Mouse (Mus musculus) cerebellum, postnatal 36 days (tissue): ENCODE measurements at regions not wholly inside any gene's neighbourhood (a gene's known extent, or its start where the extent isn't known, plus 50 kb on each side); places are given as distances from the start of the nearest gene placed in this dataset.
"Not testable (repeated sequence)": the region's sequence is repeated elsewhere in the genome, so short reads cannot be mapped to it uniquely, and the experiment has no call there.

Source experiments
- DNase-seq, 2 experiments: peaks; one replicate each; pipeline ENCODE4 v3.0.0; 2021 to 2022; ENCODE audit warnings: mixed read lengths in 2 of 2

DNA sequence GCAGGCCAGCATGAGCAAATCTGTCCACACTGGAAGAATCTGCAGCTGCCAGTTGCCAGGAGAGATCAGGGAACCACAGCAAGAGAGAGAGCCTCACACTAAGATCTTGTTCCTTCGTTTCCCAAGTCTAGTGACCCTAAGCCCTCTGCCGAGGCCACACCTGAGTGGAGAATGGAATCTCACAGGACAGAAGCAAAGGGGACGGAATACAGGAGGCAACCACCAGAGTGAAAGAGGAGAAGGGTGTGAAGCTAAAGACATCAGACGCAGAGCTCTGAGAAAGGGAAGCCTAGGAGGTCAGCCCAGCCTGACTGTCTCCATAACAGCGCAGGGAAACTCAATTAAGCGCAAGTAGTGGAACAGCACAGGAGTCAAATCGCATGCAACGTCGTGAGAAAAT is 75.0 kb downstream of the Suds3 start:
- no peak for DNase-seq

DNA sequence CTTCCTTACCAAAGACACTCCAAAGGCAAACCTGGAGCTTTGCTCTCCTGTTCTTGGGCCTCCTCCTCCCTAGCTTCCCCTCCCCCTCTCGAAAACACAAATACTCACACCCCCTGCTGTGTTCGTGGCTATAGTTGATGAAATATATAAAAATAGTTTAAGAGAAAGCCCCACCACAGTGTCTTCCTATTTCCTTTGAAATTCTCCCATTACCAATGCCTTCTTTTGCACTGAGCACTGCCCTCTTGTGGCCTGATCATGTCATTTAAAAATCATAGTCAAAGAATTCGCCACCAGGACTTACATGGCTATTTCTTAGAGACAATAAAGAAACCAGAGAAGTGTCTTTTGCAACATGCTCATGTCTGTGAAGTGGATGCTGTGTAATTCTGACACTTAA is 78.7 kb downstream of the Suds3 start:
- DNase-seq, result peak; percentile 61 to 79

DNA sequence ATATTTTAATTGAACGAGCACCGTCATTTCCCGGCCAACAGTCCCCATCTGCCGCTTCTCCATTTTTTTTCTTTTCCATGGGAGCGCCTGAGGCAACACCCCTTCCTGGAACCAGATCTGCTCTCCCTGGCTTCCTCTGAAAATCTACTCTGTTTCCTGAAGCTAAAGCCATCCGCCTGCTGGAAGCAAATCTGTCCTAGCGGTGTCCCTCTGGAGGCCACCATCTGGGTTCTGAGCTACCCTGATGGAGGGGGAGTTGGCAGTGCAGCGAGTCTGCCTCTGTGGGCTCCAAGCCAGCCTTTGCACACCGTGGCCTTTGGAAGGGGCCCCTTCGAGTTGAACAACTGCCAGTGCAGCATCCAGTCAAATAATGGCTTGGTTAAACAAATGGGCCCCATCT is 83.8 kb downstream of the Suds3 start:
- DNase-seq, result peak; percentile 75 to 80

DNA sequence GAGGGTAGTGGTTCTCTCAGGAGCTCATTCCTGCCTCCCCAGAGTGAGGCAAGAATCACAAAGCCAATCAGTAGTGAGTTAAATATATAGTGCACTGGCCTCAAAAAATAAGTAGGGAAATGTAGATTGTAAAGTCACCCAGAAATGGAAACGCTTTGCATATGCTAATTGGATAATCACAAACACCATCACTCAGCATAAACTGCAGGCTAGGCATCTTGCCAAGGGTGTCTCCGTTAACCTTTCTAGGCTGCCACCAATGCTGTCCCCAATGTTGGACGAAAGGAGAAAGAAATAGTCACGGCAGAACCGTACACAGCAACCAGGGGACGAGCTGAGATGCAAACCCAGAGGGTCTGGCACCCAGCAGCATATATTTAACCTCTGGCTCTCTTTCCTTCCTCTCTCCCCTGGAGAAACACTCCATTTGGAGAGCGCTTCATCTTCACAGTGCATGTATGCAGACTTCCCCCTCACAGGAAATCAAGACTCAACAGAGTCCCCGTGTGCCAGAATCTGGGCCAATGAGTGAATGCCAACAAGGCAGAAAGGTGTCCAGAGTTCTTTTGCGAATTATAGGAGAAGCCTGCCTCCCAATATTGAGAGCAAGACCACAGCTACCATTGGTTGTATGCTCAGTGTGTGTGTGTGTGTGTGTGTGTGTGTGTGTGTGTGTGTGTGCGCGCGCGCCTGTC is 90.1 kb downstream of the Suds3 start:
- peak in 1 of 2 experiments; percentile 45 for DNase-seq

DNA sequence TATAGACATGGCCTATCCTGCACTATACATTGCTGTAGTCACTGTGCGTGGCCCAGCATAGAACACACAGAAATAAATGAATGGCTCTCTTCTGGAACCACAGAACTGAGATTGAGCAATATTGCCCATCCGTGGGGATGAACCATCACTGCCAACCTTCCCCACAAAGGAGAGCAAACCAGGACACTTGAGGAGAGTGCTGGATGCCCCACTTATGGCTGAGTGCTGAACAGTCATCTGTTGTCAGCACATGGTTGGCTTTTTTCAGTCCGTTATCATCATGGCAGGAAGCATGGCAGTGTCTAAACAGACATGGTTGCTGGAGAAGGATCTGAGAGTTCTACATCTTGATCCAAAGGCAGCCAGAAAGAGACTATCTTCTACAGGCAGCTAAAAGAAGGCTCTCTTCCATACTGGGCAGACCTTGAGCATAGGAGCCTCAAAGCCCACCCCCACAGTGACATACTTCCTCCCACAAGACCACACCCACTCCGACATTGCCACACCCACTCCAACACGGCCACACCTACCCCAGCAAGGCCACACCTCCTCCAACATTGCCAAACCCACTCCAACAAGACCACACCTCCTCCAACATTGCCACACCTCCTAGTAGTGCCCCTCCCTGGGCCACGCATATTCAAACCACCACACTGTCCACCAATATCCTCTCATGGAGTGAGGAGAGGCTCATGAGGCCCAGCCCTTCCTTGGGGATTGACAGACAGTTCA is 97.3 kb downstream of the Suds3 start:
- no peak for DNase-seq

DNA sequence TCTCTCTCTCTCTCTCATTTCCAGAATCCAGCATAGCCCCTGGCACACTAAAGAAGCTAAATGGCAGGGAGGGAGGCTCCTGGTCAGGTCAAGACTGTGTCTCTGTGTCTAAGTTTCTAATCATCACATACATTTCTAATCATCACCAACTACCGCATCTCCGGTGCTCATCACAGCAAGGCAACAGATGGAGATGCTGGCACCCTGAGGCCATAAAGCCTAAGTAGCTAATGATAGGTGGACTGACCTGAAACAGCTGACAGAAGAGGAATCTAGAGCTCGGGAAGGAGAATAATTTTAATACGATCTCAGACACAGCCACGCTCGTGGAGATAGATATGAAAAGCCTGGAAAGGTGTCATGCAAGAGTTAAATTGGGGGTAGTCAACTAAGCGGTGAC is 104.8 kb downstream of the Suds3 start:
- peak; percentile 62 to 64 for DNase-seq

DNA sequence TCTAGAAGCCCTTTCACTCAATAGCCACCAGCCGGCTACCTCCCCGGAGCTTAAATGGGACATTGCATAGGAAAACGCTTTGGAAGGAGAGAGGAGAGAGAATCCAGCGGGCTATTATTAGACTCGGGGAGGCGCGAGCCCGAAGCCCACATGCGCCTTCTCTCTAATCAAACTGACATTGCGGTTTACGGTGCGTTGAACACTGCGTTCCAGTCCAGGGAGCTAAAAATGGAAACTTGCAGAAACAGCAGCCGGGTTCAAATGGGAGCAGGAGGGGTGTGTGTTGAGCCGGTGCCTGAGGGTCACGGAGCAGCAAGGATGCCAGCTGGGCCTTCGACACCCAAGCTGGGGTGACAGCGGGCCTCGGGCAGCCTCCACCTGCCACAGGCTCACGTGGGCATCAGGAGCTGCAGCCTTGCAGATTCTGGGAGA is 115.1 kb downstream of the Suds3 start:
- peak; percentile 77 to 83 for DNase-seq

DNA sequence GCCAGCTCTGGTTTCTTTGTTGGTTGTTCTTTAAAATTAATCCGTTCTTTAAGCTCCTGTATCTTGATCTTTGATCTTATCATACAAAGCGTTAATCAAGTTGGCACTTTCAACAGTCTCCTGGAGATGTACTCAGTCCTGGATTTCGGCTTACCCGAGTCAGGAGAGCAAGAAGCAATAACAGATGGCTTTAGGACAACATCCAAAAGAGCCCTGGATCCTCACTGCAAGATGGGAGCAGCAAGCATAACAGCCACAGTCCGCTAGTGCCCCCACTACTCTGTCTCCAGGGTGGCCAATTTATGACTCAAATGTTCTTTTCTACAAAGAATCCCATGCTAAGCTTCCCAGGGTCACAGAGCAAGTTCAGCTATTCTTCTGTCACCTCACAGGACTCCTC is 121.4 kb downstream of the Suds3 start:
- DNase-seq, result no peak

DNA sequence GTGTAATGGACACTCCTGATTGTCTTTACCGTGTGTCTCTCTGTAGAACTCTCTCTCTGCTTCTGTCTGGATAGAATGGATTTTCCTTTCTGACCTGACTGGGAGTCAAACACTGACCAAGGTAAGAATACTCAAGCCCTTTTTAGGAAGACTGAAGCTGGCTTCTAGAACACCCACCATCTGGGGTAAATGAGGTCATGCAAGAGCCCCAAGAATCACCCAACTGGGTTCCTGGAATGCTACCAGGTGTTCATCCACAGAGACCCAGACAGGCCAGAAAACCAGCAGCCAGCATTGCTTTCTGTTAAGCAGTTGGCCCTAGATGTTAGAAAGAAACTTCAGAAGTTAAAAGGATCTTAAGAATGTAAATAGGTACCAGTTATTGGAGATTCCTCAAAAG is 122.2 kb downstream of the Suds3 start:
- DNase-seq, result peak; percentile 29 to 43

DNA sequence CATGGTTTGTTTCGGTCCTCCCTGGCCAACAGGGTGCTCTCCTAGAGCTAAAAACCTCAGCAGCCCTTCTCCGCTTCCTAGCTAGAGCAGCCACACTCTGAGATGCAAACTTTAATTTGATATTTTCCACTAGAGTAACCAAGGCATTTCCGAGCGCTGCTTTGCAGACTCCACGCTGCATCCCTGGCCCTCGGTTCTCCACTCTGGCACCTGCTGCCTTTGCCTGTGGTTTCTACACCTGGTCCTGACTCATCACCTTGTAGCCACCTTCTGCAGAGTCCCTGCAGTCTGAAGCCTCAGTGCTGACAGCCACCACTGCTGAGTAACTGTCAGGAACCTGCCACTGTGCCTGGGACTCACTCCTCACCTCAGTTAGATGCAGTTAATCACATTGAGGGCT is 124.5 kb downstream of the Suds3 start:
- peak; percentile 76 to 81 for DNase-seq

DNA sequence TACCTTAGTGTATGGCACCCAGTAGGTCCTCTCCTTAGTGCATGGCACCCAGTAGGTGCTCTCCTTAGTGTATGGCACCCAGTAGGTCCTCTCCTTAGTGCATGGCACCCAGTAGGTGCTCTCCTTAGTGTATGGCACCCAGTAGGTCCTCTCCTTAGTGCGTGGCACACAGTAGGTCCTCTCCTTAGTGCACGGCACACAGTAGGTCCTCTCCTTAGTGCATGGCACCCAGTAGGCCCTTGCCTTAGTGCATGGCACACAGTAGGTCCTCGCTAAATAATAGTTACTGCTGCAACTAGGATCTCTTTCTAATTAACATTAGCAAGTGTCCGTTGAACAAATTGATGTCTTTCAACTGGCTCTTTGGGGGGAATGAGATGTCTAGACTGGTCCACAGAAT is 144.4 kb downstream of the Suds3 start:
- not testable (repeated sequence) for DNase-seq

DNA sequence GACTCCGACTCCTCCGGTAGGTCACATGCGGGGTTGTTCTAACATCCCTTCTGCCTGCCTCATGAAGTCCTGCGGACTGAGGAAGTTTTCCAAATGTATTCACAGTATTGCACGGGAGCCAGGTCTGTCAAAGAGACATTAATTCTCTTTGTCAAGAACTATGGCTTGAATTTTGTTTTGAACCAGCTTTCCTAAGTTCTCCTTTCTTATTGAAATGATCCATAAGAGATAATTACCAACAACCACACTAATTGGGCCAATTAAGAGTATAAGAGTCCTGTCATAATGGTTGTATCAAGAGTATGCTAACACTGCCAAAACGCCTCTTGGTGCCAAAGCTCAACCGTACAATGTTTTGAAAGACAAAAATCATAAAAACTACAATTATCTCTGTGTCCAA is 151.7 kb downstream of the Suds3 start:
- no peak for DNase-seq

DNA sequence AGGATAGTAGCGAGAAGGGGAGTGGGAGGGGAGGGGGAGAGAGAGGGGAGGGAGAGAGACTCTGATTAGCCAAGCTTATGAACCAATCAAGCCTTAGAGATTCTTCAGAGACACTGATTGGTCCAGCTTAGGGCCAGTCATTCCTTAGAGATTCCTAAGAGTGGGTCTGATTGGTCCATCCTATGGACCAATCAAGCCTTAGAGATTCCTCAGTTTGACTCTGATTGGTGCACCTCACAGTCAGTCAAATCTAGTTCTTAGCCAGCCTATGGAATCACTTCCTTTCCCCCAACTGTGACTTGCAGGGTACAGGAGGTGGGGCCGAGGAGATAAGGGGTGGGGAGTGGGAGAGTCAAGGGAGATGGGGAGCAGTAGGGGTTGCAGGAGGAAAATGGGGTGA is 152.8 kb downstream of the Suds3 start:
- DNase-seq, result no peak

DNA sequence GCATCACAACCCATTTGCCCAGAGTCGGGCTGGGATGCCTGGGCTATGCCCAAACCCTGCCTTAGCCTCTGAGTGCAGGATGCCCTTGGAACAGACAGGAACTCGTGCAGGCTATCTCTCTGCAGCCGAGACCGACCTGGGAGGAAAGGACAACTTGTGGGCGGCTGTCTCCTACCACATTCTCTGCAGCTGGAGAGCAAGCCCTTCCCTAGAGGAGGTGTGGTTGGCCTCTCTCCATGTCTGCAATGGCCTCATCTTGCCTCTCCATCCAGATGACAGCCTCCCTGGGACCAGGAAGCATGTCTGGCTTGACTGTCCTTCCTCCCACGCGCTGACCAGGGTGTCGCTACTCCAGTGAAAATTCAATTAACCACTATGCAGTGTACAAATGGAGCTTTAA is 155.9 kb downstream of the Suds3 start:
- DNase-seq, result no peak

DNA sequence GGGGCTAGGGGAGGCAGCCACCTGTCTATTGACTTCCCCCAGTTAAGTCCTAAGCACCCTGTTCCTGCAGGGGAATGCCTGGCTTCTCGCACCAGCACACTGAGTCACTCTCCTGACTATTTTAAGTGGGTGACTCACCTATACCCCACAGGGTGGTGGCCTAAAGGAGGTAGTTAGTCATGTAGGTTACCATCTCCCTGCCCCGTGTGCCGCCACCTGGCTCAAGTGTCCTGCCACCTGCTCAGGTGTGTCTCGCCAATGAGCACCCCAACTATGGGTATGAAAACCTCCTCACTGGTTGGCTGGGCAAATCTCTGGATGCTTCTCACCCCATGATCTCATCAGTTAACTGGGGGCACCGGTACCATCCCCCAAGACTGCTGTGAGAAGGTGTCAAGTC is 157.8 kb downstream of the Suds3 start:
- DNase-seq, result peak; percentile 41 to 52

DNA sequence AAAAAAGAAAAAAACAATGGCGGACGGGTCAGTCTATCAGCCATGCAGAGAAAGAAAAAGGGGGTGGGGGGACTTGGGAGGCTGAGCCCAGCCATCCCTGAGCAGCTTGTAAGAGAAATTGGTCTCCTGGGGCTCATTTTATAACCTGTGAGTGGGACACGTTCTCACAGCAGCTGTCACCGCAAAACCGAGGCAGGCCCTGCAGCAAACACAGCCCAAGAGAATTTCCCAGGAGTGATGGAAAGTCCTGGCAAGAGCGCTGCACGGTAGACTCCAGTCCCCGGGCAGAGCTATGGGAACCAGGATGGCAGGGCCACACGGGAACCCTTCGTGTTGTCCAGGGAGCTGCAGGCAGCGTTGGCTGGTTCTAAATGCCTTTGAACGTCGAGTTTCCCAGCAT is 159.3 kb downstream of the Suds3 start:
- DNase-seq, result peak in 1 of 2 experiments; percentile 7

DNA sequence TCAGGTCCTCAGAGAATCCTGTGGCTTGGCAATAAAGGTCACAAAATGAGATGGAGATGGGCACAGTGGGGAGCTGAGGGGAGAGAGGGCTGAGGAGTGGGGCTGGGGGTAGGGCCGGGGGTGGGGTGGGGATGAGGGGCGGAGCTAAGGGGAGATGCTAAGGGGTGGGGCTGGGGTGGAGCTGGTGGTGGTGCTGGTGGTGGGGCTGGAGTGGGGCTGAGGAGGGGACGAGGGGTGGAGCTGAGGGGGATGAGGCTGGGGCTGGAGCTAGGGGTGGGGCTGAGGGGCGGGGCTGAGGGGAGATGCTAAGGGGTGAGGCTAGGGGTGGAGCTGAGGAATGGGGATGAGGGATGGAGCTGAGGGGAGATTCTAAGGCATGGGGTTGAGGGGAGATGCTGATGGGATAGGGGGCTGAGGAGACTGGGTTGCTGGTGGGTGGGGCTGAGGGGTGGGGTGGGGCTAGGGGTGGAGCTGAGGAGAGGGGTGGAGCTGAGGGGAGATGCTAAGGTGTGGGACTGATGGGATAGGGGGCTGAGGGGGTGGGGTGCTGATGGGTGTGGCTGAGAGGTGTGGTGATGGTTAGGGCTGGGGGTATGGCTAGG is 165.5 kb downstream of the Suds3 start:
- DNase-seq, result no peak

DNA sequence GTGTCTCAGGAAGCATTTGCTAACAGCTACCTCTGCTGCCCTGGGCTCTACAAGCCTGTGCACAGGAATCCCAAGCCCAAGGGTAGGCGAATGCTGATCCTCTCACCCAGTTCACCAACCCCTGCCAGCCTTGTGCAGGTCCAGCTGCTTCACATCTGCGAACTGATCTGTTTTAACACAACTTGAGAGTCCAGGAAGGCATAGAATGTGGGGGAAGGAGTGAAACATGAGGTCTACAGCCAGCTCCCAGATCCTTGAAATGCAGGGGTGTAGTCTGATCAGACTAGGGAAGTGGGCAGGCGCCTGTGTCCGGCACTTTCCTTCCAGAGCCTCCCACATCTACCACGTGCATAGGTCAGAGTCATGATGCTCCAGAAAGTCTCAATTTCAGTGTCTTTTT is 181.3 kb downstream of the Suds3 start:
- no peak for DNase-seq

DNA sequence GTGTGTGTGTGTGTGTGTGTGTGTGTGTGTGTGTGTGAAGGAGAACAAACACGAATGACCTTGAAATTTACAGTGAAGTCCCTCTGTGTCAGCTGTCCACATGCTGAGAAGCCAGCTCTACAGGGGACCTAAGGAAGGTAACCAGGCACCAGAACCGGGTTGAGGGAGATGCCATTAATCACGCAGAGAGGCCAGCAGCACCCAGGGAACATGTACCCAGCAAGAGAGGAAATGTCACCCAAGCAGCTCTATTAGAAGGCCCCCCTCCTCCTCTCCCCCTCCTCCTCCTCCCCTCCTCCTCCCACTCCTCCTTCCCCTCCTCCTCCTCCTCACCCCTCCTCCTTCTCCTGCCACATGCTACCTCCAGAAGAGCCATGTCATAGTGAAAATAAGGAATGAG is 181.8 kb downstream of the Suds3 start:
- DNase-seq, result no peak

DNA sequence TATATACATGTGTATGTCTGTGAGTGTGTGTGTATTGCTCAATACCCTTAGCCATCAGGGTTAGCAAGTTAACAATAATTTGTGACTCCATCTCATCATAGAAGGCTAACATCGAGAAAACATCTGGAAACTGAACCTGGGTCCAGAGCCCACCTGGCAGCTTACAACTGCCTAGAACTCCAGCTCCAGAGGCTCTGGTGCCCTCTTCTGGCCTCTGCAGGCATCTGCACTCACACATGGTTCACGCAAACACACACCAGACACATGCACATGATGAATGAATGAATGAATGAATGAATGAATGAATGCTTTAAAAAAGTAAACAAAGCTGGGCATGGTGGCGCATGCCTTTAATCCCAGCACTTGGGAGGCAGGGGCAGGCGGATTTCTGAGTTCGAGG is 182.8 kb downstream of the Suds3 start:
- DNase-seq, result no peak

DNA sequence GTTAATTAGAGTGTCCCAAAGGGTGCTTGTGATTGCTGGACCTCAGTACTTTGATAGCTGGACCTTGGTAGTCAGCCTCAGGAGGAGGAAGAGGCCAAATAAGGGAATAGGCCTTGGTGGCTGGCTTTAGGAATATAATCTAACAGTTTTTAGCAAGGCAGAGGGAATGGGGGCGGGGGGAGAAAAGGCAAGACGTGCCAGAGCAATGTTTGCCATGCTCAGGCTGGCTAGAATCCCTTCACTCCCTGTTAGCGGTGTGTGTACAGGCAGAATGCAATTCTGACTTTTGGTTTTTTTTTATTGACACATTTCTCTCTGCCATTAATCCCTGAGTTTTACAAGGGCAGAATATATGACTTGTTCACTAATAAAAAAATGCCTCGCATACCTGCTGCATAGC is 192.2 kb downstream of the Suds3 start:
- no peak for DNase-seq

DNA sequence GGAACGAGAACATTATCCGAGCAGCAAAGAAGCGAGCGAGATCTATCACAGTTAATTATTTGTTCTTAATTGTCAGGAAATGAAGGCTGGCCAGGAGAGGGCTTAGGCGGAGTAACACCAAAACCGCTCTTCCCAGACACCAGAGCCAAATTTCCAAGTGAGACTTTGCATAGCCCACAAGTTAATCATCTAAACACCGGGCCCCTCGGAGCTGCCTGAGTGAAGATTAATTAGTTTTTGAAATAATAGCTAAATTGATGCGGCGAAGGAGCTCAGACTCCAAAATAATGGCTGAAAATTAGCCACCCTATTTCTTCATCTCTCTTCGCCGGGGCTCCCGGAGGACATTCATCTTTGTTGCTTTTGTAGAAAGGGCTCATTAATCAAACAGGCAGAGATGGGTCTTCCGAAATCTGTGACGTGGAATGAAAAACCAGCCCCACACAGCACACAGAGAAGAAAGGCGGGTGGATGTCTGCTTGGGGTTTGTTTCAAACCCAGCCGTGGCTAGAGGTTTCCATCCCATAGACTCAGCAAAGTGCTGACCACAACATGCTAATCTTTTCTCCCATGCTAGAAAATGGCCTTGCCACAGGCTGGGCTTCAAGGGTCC is 193.7 kb downstream of the Suds3 start:
- DNase-seq, result no peak

DNA sequence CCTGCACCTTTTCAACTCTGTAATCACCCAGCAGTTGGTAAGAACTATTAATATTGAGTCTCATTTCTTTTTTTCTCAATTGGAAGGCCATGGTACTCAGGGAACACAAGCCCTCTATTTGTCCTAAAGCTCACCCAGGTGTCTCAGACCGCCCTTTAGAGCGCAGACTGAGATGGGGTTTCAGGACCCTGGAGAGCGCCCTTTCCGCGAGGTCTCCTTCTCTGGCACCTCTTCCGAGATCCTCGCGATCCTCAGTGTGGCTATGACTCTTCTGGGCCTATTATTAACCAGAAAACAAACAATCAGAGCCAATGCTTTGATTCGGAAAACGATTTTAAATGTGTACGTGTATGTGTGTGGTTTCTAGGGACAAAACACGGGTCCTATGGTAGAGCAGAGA is 201.0 kb downstream of the Suds3 start:
- no peak for DNase-seq

DNA sequence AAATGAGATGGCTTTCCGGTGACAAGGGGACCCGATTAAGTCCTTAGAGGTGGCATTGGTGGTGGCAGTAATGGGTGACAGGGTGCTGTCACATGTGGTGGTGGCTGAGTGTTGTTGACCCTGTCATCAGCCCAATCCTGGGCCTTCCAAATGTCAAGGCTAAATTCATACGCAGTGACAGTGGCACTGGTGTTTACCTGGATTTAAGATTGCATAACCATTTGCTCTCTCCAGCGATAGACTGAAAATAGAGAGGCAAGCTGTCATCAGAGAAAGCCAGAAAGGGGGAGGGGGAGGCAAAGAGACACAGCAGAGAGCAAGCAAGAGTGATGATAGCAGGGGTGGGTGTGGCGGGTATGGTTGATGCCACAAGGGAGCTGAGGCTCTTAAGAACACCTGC is 215.1 kb downstream of the Suds3 start:
- DNase-seq, result no peak
